Mouse (Mus musculus) MEL (cell line): ENCODE results near the gene Olfm2.

Experiments used
- BHLHE40 ChIP-seq: IDR thresholded peaks from 2 replicates; pipeline ENCODE4 v1.6.1; 2012; ENCODE audit warnings: low read depth, mild to moderate bottlenecking, inconsistent platforms, low read length, improper control_type of control experiment, borderline replicate concordance
- CHD1 ChIP-seq: IDR thresholded peaks from 2 replicates; pipeline ENCODE4 v1.6.1; 2012; ENCODE audit warnings: low read depth, mild to moderate bottlenecking, inconsistent platforms, low read length, improper control_type of control experiment
- CTCF ChIP-seq, 3 experiments: IDR thresholded peaks in 2 of 3; conservative IDR thresholded peaks in 1 of 3; 2 replicates each; pipeline ENCODE4 v1.5.1; 2011 to 2012; ENCODE audit warnings: low read length in 3 of 3, low read depth in 2 of 3, mild to moderate bottlenecking in 2 of 3, improper control_type of control experiment in 1 of 3, inconsistent platforms in 1 of 3, mixed read lengths in 1 of 3, moderate library complexity in 1 of 3; ENCODE audit not compliant: control insufficient read depth in 1 of 3, insufficient read depth in 1 of 3, poor library complexity in 1 of 3, severe bottlenecking in 1 of 3
- E2F4 ChIP-seq: IDR thresholded peaks from 2 replicates; pipeline ENCODE4 v1.6.1; 2011; ENCODE audit warnings: low read depth, low read length, improper control_type of control experiment, borderline replicate concordance
- GATA1 ChIP-seq: IDR thresholded peaks from 2 replicates; pipeline ENCODE4 v1.6.1; 2011; ENCODE audit warnings: low read depth, low read length, improper control_type of control experiment
- POLR2A ChIP-seq, 2 experiments: IDR thresholded peaks; 2 replicates each; pipeline ENCODE4 v1.6.1; 2011 to 2012; ENCODE audit warnings: low read length in 2 of 2, mild to moderate bottlenecking in 2 of 2, control low read depth in 1 of 2, improper control_type of control experiment in 1 of 2, low read depth in 1 of 2, moderate library complexity in 1 of 2; ENCODE audit not compliant: control insufficient read depth in 1 of 2, insufficient read depth in 1 of 2, poor library complexity in 1 of 2
- POLR2AphosphoS5 ChIP-seq: IDR thresholded peaks from 2 replicates; pipeline ENCODE4 v1.6.1; 2012; ENCODE audit warnings: low read depth, borderline replicate concordance, mild to moderate bottlenecking, inconsistent platforms, low read length, moderate library complexity, mixed read lengths
- RAD21 ChIP-seq: IDR thresholded peaks from 2 replicates; pipeline ENCODE4 v1.6.1; 2011; ENCODE audit warnings: mild to moderate bottlenecking, low read depth, low read length, improper control_type of control experiment
- SIN3A ChIP-seq: IDR thresholded peaks from 2 replicates; pipeline ENCODE4 v1.6.1; 2012; ENCODE audit warnings: low read length, improper control_type of control experiment, inconsistent platforms
- USF2 ChIP-seq, 2 experiments: IDR thresholded peaks; 2 replicates each; pipeline ENCODE4 v1.6.1; 2011 to 2012; ENCODE audit warnings: improper control_type of control experiment in 2 of 2, low read length in 2 of 2, borderline replicate concordance in 1 of 2, inconsistent platforms in 1 of 2, low read depth in 1 of 2, mild to moderate bottlenecking in 1 of 2; ENCODE audit not compliant: insufficient read depth in 1 of 2
- ZC3H11A ChIP-seq: IDR thresholded peaks from 2 replicates; pipeline ENCODE4 v1.6.1; 2012; ENCODE audit warnings: low read depth, mild to moderate bottlenecking, inconsistent platforms, low read length, improper control_type of control experiment
- ZNF384 ChIP-seq: IDR thresholded peaks from 2 replicates; pipeline ENCODE4 v1.6.1; 2012; ENCODE audit warnings: low read depth, mild to moderate bottlenecking, inconsistent platforms, low read length, improper control_type of control experiment

DNA sequence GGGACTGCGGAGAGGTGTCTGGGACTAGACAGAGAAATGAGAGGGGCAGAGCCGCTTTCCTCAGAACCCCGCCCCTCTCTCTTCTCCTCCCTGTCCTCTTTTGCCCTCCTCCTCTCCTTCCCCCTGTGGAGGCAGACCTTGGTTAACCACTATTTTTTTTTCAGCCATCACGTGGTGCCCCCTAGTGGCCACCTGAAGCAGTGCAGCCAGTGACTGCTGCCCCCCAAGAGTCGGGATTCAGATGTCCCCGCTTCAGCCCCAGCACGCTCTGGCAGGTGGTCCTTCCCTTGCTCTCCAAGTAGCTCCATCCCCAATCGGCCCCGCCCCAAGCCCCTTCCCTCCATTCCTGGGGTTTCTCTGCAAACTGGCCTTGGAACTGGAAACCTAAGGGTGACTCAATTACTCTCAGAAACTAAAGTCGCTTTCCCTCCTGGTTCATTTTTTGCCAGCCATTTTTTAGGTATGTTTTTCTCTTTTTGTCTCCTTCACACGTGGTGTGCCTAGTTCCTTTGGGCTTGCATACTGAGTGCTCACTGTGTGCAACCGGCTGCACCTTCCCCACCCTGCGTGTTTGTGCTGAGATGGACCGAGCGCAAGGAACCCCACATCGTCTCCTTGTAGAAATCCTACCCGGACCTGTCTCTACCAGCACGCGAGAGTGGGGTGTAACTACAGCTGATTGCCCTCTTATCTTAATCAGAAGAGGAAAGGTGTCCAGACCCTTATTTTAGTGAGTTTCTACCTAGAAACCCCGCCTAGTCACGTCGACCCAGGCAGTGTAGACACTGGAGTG is 2.0 kb downstream of the Olfm2 start:
- TF ChIP-seq BHLHE40 (no peak), GATA1 (no peak), E2F4 (no peak), CTCF (IDR thresholded peaks at IDR 0.05 in 2 of 3, conservative IDR thresholded peaks at IDR 0.05 in 1 of 3; ENCODE audit: control insufficient read depth in 1 of 3, insufficient read depth in 1 of 3, low read depth in 2 of 3, low read length in 3 of 3, poor library complexity in 1 of 3, severe bottlenecking in 1 of 3) (peak; percentile 99 to 100 (median 100)), ZC3H11A (peak; percentile 46; the same call in 1 of the 2 replicates), USF2 (IDR thresholded peaks at IDR 0.05; ENCODE audit: borderline replicate concordance in 1 of 2, insufficient read depth in 1 of 2, low read depth in 1 of 2, low read length in 2 of 2) (0 out of 4 replicates have a peak, but pooled peaks of 1 of the 2 experiments have one; percentile 5), POLR2A (IDR thresholded peaks at IDR 0.05; ENCODE audit: control insufficient read depth in 1 of 2, insufficient read depth in 1 of 2, low read depth in 1 of 2, low read length in 2 of 2, poor library complexity in 1 of 2) (no peak), ZNF384 (peak; percentile 98), SIN3A (no peak), CHD1 (no peak), POLR2AphosphoS5 (no peak), RAD21 (peak; percentile 84)
